Mouse (Mus musculus): Measurements from ENCODE around the gene Fam71f2.

- TF ChIP-seq CTCF (IDR thresholded peaks at IDR 0.05; ENCODE audit: low read depth) (peak; percentile 82), EP300 (IDR thresholded peaks at IDR 0.05; ENCODE audit: low read depth) (no peak)
Observed at GRCm38 (mm10) chr6:29278513-29279267, 703 bp upstream of the Fam71f2 start.
